Mouse (Mus musculus): ENCODE measurements at regions not wholly inside any gene's neighbourhood (a gene's known extent, or its start where the extent isn't known, plus 50 kb on each side); places are given as distances from the start of the nearest gene placed in this dataset.

GRCm38 (mm10) chr11:31753711-31754161, 82.1 kb upstream of the Bod1 start:
- H3K27me3 ChIP-seq (ENCODE audit: insufficient read depth, poor library complexity, severe bottlenecking), result no peaks in the 10 kb centered on the region
- no peak overlapping the region for H3K27ac ChIP-seq
- H3K4me1 ChIP-seq, result peaks cover 3% of the 10 kb centered on the region; the same call in 1 of the 2 replicates
- DNase-seq (ENCODE audit: low spot score), result no peak
- H3K4me3 ChIP-seq, result no peak overlapping the region
- no peaks in the 10 kb centered on the region for H3K36me3 ChIP-seq
- H3K9me3 ChIP-seq, result no peaks in the 10 kb centered on the region
- 44% methylated on average over 5 of the region's 5 CpGs for WGBS

GRCm38 (mm10) chr11:31754416-31754815, 82.7 kb upstream of the Bod1 start:
- Histone ChIP-seq H3K27ac (no peak overlapping the region), H3K9me3 (no peaks in the 10 kb centered on the region), H3K27me3 (ENCODE audit: insufficient read depth, poor library complexity, severe bottlenecking) (no peaks in the 10 kb centered on the region), H3K4me1 (no peaks in the 10 kb centered on the region; the same call in 1 of the 2 replicates), H3K36me3 (no peaks in the 10 kb centered on the region), H3K4me3 (no peak overlapping the region)
- no peak for DNase-seq (ENCODE audit: low spot score)
- 45% methylated on average over 4 of the region's 4 CpGs for WGBS

- Histone ChIP-seq H3K27ac (no peak overlapping the region), H3K36me3 (no peaks in the 10 kb centered on the region), H3K9me3 (no peaks in the 10 kb centered on the region), H3K27me3 (ENCODE audit: insufficient read depth, poor library complexity, severe bottlenecking) (no peaks in the 10 kb centered on the region), H3K4me3 (no peak overlapping the region), H3K4me1 (peaks cover 11% of the 10 kb centered on the region; the same call in 1 of the 2 replicates)
- DNase-seq (ENCODE audit: low spot score), result no peak
- 57% methylated on average over 3 of the region's 3 CpGs for WGBS
These were observed 84.2 kb upstream of the Bod1 start for GRCm38 (mm10) chr11:31755858-31756257.

GRCm38 (mm10) chr11:31756355-31757145, 84.9 kb upstream of the Bod1 start:
- WGBS, result 82% methylated on average over 10 of the region's 10 CpGs
- no peak overlapping the region for H3K27ac ChIP-seq

GRCm38 (mm10) chr11:31759868-31760765, 88.4 kb upstream of the Bod1 start:
- no peaks in the 10 kb centered on the region for H3K36me3 ChIP-seq
- no peaks in the 10 kb centered on the region for H3K27me3 ChIP-seq (ENCODE audit: insufficient read depth, poor library complexity, severe bottlenecking)
- 55% methylated on average over 9 of the region's 9 CpGs for WGBS
- DNase-seq (ENCODE audit: low spot score), result no peak
- H3K9me3 ChIP-seq, result no peaks in the 10 kb centered on the region
- H3K4me3 ChIP-seq, result no peak overlapping the region
- peak overlapping the region; percentile 42 for H3K27ac ChIP-seq
- H3K4me1 ChIP-seq, result peaks cover 21% of the 10 kb centered on the region

More at GRCm38 (mm10) chr11:31756355-31757145, 84.9 kb upstream of the Bod1 start:
- DNase-seq (ENCODE audit: low spot score), result no peak
- H3K9me3 ChIP-seq, result no peaks in the 10 kb centered on the region
- H3K27me3 ChIP-seq (ENCODE audit: insufficient read depth, poor library complexity, severe bottlenecking), result no peaks in the 10 kb centered on the region
- H3K4me3 ChIP-seq, result no peak overlapping the region
- H3K36me3 ChIP-seq, result no peaks in the 10 kb centered on the region
- peaks cover 11% of the 10 kb centered on the region; the same call in 1 of the 2 replicates for H3K4me1 ChIP-seq

GRCm38 (mm10) chr11:31763856-31764255, 92.2 kb upstream of the Bod1 start:
- Histone ChIP-seq H3K27me3 (ENCODE audit: insufficient read depth, poor library complexity, severe bottlenecking) (no peaks in the 10 kb centered on the region), H3K36me3 (no peaks in the 10 kb centered on the region), H3K4me3 (no peak overlapping the region), H3K9me3 (no peaks in the 10 kb centered on the region), H3K27ac (0 out of 2 replicates have a peak overlapping the region, but pooled peaks have one; percentile 10), H3K4me1 (peaks cover 21% of the 10 kb centered on the region)
- WGBS, result 55% methylated on average over 3 of the region's 3 CpGs
- DNase-seq (ENCODE audit: low spot score), result no peak

GRCm38 (mm10) chr11:31766296-31766695, 94.6 kb upstream of the Bod1 start:
- Histone ChIP-seq H3K36me3 (no peaks in the 10 kb centered on the region), H3K27me3 (ENCODE audit: insufficient read depth, poor library complexity, severe bottlenecking) (no peaks in the 10 kb centered on the region), H3K9me3 (no peaks in the 10 kb centered on the region), H3K4me3 (no peak overlapping the region), H3K27ac (no peak overlapping the region), H3K4me1 (peaks cover 18% of the 10 kb centered on the region)
- DNase-seq (ENCODE audit: low spot score), result no peak
- 82% methylated on average over 5 of the region's 5 CpGs for WGBS

- Histone ChIP-seq H3K27me3 (ENCODE audit: insufficient read depth, poor library complexity, severe bottlenecking) (no peaks in the 10 kb centered on the region), H3K4me3 (no peak overlapping the region), H3K4me1 (peaks cover 18% of the 10 kb centered on the region), H3K36me3 (no peaks in the 10 kb centered on the region), H3K9me3 (no peaks in the 10 kb centered on the region), H3K27ac (no peak overlapping the region)
- 66% methylated on average over 10 of the region's 10 CpGs for WGBS
- no peak for DNase-seq (ENCODE audit: low spot score)
These were observed 96.2 kb upstream of the Bod1 start for GRCm38 (mm10) chr11:31767727-31768495.

- Histone ChIP-seq H3K4me3 (no peak overlapping the region), H3K4me1 (peaks cover 8% of the 10 kb centered on the region), H3K27ac (peak overlapping the region; percentile 23; the same call in 1 of the 2 replicates), H3K27me3 (ENCODE audit: insufficient read depth, poor library complexity, severe bottlenecking) (no peaks in the 10 kb centered on the region), H3K9me3 (no peaks in the 10 kb centered on the region), H3K36me3 (no peaks in the 10 kb centered on the region)
- WGBS, result 77% methylated on average over 4 of the region's 4 CpGs
- peak; percentile 84 for DNase-seq (ENCODE audit: low spot score)
These were observed 98.3 kb upstream of the Bod1 start for GRCm38 (mm10) chr11:31769804-31770654.

GRCm38 (mm10) chr11:31770881-31771280, 99.2 kb upstream of the Bod1 start:
- Histone ChIP-seq H3K27me3 (ENCODE audit: insufficient read depth, poor library complexity, severe bottlenecking) (no peaks in the 10 kb centered on the region), H3K4me3 (no peak overlapping the region), H3K4me1 (peaks cover 8% of the 10 kb centered on the region), H3K27ac (peak overlapping the region; percentile 23), H3K36me3 (no peaks in the 10 kb centered on the region), H3K9me3 (no peaks in the 10 kb centered on the region)
- DNase-seq (ENCODE audit: low spot score), result no peak
- WGBS, result 70% methylated on average over 7 of the region's 7 CpGs

- Histone ChIP-seq H3K27me3 (ENCODE audit: insufficient read depth, poor library complexity, severe bottlenecking) (no peaks in the 10 kb centered on the region), H3K4me3 (no peak overlapping the region), H3K9me3 (no peaks in the 10 kb centered on the region), H3K4me1 (peaks cover 8% of the 10 kb centered on the region), H3K27ac (peak overlapping the region; percentile 23), H3K36me3 (no peaks in the 10 kb centered on the region)
- whole genome bisulfite sequencing, result 87% methylated on average over 6 of the region's 6 CpGs
- no peak for DNase-seq (ENCODE audit: low spot score)
These were observed 100.1 kb upstream of the Bod1 start for GRCm38 (mm10) chr11:31771491-31772439.

Measured in heart, embryonic 10.5 days (tissue).